Mouse (Mus musculus): ENCODE data around the gene Vmn2r15.

Vmn2r15 gene

DNA sequence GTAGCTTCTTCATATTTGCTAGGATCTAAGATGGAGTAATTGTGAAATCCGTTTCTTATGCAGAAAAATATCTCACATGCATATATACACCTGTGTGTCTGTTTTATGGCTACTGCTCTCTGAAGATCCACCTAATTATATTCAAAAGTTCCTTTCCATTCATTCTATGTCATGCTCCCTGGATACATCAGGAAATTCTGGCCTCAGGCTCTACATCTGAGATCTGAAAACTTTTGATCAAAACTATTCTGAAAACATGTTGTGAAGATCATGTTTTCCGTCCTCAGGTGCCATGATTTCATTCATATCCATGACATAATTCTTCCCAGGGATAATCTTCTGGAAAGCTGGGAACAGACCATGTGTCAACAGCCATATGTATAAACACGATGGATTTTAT lies at the start of gene Vmn2r15:
Gene Vmn2r15 (minus strand): TSS at position 101 of the 400 bp plus-strand sequence.
- no peak for DNase-seq (ENCODE audit: low spot score)

DNA sequence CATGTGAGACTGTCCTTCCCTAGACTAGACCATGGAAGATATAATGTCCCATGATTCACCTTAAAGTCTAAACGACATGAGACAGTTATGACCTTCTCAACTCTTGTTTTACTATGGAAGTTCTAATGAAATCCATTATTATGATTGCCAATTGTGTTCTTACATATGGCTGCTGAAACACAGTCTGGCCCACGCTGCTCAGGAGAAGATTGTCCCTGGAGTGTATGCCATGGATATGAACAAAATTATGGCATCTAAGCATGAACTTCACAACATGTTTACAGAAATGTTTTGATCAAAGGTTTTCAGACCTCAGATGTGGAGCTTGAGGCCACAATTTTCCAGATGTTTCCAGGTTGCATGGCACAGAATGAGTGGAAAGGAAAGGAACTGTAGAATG lies 32.4 kb upstream of the Vmn2r15 start, which contains the start of gene Vmn2r16:
Gene Vmn2r16 (plus strand): TSS at position 301 of the 400 bp plus-strand sequence.
- no peak for DNase-seq (ENCODE audit: low spot score)

DNA sequence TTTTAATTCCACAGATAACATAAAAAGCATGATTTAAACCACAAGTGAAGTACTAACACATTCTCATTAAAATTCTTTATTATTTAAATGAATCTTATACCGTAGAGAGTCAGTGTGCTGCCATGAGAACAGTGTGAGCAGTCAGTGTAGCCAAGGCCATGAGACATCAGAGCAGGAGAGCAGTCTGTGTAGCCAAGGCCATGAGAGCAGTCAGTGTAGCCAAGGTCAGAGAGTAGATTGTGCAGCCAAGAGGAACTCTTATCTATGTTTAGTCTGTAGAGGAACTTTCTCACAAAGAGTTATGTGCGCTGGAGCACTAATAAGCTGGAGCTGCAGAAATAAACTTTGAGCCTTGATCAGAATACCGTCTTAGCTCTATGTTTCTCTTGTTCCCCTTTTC lies 2.8 kb downstream of the Vmn2r15 start:
- DNase-seq (ENCODE audit: low spot score): peak; percentile 13
